Mouse (Mus musculus) CD8-positive naive resting alpha-beta T cell, adult 2 months (primary cell): ENCODE measurements around the gene Sowahb.

Experiments used
- DNase-seq, 2 experiments: peaks; one replicate each; pipeline ENCODE4 v3.0.0; 2022; ENCODE audit warnings: low read depth in 2 of 2, low spot score in 2 of 2

Sowahb gene

DNA sequence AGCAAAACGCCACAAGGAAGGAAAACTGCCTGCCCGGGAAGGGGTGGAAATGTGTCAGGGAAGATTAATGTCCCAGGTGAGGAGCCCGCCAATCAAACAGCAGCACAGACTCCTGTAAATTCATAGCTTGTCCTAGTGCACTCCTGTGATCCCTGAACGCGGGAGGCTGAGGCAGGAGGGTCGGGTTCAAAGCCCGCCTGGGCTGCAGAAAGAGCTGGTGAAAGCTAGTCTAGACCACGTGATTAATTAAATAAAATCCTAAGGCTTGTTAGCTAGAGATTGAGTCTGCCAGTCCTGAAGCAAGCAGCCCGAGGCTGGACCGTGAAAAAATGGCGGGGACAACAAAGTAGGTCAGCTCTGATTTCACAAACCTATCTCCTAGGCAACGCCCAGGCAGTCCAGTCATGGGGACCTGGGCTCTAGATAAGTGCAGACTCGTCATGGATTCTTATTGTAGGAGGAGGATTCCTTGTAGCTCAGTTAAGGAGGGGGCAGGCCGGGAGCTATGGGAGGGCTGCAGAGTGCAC lies 38.9 kb downstream of the Sowahb start:
- no peak for DNase-seq

DNA sequence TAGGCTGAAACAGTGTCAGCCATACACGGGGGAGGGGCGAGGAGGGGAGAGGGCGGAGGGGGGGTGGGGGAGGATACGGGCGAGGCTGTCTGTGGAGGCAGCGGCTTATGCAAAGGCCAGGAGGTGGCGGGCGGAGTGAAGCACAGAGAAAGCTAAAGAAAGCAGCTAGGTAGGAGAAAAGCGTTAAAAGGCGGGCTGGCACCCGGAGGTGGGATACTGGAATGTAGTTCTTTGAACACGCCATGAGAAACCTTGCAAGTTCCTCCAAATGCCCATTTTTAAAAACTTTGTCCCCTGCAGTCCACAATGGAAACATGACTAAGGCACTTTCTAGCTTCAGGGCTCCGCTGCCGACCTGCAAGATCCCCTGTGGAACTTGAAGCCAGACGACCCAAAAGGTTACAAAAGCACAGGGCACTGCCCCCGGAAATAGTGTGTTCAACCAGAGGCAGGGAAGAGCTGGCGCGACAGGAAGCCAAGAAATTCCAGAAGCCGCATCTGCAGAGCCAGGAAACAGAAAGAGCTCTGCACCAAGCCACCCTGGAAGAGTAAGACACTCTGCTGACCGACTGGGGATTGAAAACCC lies 39.5 kb downstream of the Sowahb start:
- DNase-seq, result no peak

DNA sequence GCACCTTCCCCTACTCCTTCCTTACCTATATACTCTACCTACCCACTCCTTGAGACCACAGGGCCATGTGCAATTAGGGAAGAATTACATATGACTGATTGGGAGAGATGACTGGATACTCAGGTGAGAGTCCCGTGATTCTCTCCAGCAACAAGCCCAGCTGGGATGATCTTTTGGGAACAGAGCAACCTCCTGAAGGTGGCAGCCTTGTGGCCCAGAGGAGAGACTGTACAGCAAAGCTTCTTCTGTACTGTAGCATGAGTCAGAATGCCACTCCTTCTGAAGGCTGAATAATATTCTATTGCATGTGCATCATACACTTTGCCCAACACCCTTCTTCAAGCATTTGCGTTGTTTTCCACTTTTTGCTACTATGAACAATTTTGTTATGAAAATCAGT lies 42.2 kb downstream of the Sowahb start:
- no peak for DNase-seq

GRCm38 (mm10) chr5:93000774-93001757 lies 43.8 kb downstream of the Sowahb start:
- DNase-seq, result no peak

DNA sequence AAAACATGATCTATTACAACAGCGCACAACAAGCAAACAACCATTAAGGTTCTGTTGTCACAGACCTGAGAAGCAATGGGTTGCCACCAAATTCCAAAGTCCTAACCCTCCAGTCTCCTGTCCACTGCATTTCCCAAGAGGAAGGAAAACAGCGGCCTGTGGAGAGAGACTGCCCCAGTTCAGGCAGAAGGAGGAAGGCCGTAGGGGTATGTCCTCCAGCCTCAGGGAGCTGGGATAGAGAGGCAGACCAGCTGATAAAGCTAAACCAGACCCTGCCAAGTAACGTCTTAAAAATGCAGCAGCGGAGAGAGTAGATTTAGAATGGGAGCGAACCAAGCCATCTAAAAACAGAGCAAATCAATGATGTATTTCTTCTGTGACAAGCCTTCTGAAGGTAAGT lies 44.8 kb downstream of the Sowahb start:
- DNase-seq, result no peak

DNA sequence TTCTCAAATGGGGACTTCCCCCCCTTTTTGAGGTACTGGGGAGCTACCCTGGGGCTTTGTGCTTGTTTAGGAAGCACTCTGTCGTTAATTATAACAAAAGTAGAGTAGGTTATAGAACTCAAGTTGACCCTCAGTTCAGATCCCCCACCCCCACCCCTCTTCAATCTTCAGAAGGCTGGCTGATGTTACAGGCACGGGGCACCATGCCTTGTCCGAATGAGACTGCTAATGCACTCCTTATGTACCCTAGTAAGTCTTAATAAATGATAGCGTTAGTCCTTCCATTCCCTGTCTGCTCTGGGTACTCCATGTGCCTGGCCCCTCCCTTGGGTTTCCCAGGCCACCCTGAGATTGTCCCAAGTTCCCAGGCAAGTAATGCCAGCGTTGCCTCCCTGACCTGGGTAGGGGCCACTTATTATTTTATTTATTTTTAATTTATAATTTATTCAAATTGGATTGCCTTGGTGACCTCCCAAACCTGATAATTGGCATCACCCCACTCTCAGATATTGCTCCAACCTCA lies 46.3 kb downstream of the Sowahb start:
- DNase-seq, result no peak

DNA sequence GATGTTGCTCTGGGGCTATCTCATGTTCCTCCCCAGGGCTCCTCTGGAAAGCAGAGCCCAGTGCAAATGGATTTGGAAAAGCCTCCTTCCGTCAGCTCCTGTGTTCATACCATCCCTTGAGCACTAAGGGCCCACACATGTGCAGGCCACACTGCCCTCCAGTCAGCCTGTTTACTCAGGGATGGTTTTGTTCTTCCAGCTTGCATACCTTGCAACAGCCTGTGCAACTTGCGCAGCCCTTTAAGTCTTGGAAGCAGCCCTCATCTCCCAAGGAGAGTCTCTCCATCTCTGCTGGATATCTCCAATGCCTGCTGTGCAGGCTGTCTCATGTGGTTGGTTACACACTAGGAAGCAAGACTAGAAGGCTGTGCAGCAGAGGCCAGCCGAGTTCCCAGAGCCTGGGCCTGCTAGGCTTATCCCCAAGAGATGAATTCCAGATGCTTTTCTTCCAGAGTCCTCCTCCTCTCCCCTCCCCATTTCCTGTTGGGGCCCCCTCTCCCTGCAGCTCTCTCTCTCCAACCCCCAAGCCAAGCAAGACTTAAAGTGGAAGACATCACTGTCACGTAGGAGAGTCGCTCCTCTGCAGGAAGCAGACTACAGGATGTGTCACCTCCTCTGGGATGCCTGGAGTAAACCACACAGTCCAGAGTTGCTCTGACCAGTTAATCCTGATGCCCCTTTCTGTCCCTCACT lies 47.2 kb downstream of the Sowahb start:
- no peak for DNase-seq

DNA sequence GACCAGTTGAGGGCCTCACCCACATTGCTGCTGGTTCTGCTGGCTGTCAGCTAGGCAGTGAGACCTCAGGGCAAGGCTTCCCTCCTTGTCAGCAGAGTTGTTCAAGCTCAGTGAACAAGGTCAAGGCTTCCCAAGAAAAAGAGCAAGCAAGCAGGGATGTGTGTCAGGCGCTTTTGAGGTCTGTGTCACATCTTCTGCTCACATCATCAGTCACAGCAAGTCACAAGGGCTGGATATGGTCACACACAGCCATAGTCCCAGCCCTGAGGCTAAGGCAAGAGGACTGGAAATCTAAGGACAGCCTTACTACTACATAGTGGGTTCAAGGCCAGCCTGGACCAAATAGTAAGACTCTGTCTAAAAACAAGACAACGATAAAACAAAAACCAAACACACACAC lies 50.0 kb downstream of the Sowahb start:
- no peak for DNase-seq

- DNase-seq, result no peak
Observed at GRCm38 (mm10) chr5:92994309-92994708, 50.5 kb downstream of the Sowahb start.

- no peak for DNase-seq
Observed at GRCm38 (mm10) chr5:92992106-92992505, 52.7 kb downstream of the Sowahb start.
